Mouse (Mus musculus) spleen, adult 18-20 months (tissue): ENCODE results near the gene Tom1l2.

Experiments used
- DNase-seq, 2 experiments: peaks; one replicate each; pipeline ENCODE4 v3.0.0; 2022; ENCODE audit warnings: mixed read lengths in 2 of 2

Tom1l2 gene

GRCm38 (mm10) chr11:60257696-60258095, 95.0 kb downstream of the Tom1l2 start:
- no peak for DNase-seq

GRCm38 (mm10) chr11:60256713-60257112, 96.0 kb downstream of the Tom1l2 start:
- DNase-seq = no peak

GRCm38 (mm10) chr11:60256176-60256681, 96.5 kb downstream of the Tom1l2 start:
- no peak for DNase-seq

- DNase-seq = no peak
These were observed 97.1 kb downstream of the Tom1l2 start for GRCm38 (mm10) chr11:60255639-60256038.

GRCm38 (mm10) chr11:60255181-60255580, 97.5 kb downstream of the Tom1l2 start:
- DNase-seq = no peak

GRCm38 (mm10) chr11:60254308-60254707, 98.4 kb downstream of the Tom1l2 start:
- DNase-seq = no peak

GRCm38 (mm10) chr11:60253546-60253945, 99.2 kb downstream of the Tom1l2 start:
- DNase-seq = no peak

- peak in 1 of 2 experiments; percentile 51 for DNase-seq
These were observed 101.6 kb downstream of the Tom1l2 start for GRCm38 (mm10) chr11:60250971-60251643.

- DNase-seq = no peak
These were observed 102.8 kb downstream of the Tom1l2 start for GRCm38 (mm10) chr11:60249885-60250284.

GRCm38 (mm10) chr11:60248596-60249404, 103.9 kb downstream of the Tom1l2 start:
- DNase-seq = no peak

GRCm38 (mm10) chr11:60247753-60248550, 104.8 kb downstream of the Tom1l2 start:
- no peak for DNase-seq

- no peak for DNase-seq
These were observed 106.6 kb downstream of the Tom1l2 start for GRCm38 (mm10) chr11:60246077-60246476.

GRCm38 (mm10) chr11:60244503-60245143, 108.1 kb downstream of the Tom1l2 start:
- DNase-seq = no peak

GRCm38 (mm10) chr11:60240509-60240908, 112.2 kb downstream of the Tom1l2 start:
- DNase-seq = no peak

- no peak for DNase-seq
These were observed 117.4 kb downstream of the Tom1l2 start for GRCm38 (mm10) chr11:60235351-60235750.

- DNase-seq = no peak
These were observed 119.5 kb downstream of the Tom1l2 start for GRCm38 (mm10) chr11:60233235-60233634.

- DNase-seq = no peak
These were observed 120.2 kb downstream of the Tom1l2 start for GRCm38 (mm10) chr11:60232441-60233058.

GRCm38 (mm10) chr11:60231951-60232350, 120.8 kb downstream of the Tom1l2 start:
- no peak for DNase-seq

GRCm38 (mm10) chr11:60231326-60231725, 121.4 kb downstream of the Tom1l2 start:
- no peak for DNase-seq

- DNase-seq = no peak
These were observed 122.2 kb downstream of the Tom1l2 start for GRCm38 (mm10) chr11:60230512-60230911.

GRCm38 (mm10) chr11:60229821-60230220, 122.9 kb downstream of the Tom1l2 start:
- no peak for DNase-seq

GRCm38 (mm10) chr11:60228525-60228924, 124.2 kb downstream of the Tom1l2 start:
- DNase-seq = no peak
